Mouse (Mus musculus): ENCODE data around the gene Nav2. TPM values are rescaled to one million over a fixed set of nuclear protein-coding genes. Genes with fewer than 3 reads are reported as not detected.

Nav2 gene
- total RNA-seq, 2 experiments from 2014 or later = 42.4 to 52.9 TPM

GRCm38 (mm10) chr7:49235821-49236220 is 327.3 kb downstream of the Nav2 start:
- intact Hi-C loops (cut with DNase I) = no loop called here
- no peak for DNase-seq

- intact Hi-C loops (cut with DNase I) = loop anchor here (10.0 kb wide), 1 partner anchor 356 kb away; the partner anchor contains the start of gene E2f8
Observed at GRCm38 (mm10) chr7:49240461-49240860, 331.9 kb downstream of the Nav2 start.

GRCm38 (mm10) chr7:49241229-49241751 is 332.8 kb downstream of the Nav2 start:
- DNase-seq = no peak
- intact Hi-C loops (cut with DNase I) = loop anchor here (10.0 kb wide), 1 partner anchor 356 kb away; the partner anchor contains the start of gene E2f8

More at GRCm38 (mm10) chr7:49240461-49240860, 331.9 kb downstream of the Nav2 start:
- no peak for DNase-seq

- intact Hi-C loops (cut with DNase I) = loop anchor here (10.0 kb wide), 1 partner anchor 357 kb away; the partner anchor contains the start of gene E2f8
- DNase-seq = no peak
Observed at GRCm38 (mm10) chr7:49242261-49242660, 333.7 kb downstream of the Nav2 start.

GRCm38 (mm10) chr7:49243079-49243478 is 334.6 kb downstream of the Nav2 start:
- DNase-seq = no peak
- intact Hi-C loops (cut with DNase I) = loop anchor here (10.0 kb wide), 1 partner anchor 358 kb away; the partner anchor contains the start of gene E2f8

GRCm38 (mm10) chr7:49245537-49246239 is 337.2 kb downstream of the Nav2 start:
- intact Hi-C loops (cut with DNase I) = loop anchor here (2.0 to 10.0 kb wide), 2 partner anchors 35 to 361 kb away; partner anchors contain the start of gene E2f8
- peak; percentile 91 to 93 for DNase-seq

GRCm38 (mm10) chr7:49246240-49246578 is 337.7 kb downstream of the Nav2 start:
- intact Hi-C loops (cut with DNase I) = loop anchor here (2.0 to 10.0 kb wide), 2 partner anchors 35 to 361 kb away; partner anchors contain the start of gene E2f8
- no peak for DNase-seq

- DNase-seq = peak in 1 of 2 experiments; percentile 31
- intact Hi-C loops (cut with DNase I) = loop anchor here (1.0 to 10.0 kb wide), 3 partner anchors 36 to 362 kb away; partner anchors contain the start of gene E2f8
Observed at GRCm38 (mm10) chr7:49246584-49247481, 338.3 kb downstream of the Nav2 start.

- intact Hi-C loops (cut with DNase I) = loop anchor here (1.0 to 10.0 kb wide), 4 partner anchors 37 to 363 kb away; partner anchors contain the start of gene E2f8
- DNase-seq = peak; percentile 64 to 74
Observed at GRCm38 (mm10) chr7:49247744-49248331, 339.3 kb downstream of the Nav2 start.

GRCm38 (mm10) chr7:49248333-49249086 is 340.0 kb downstream of the Nav2 start:
- peak in 1 of 2 experiments; percentile 52 for DNase-seq
- intact Hi-C loops (cut with DNase I) = loop anchor here (2.0 to 10.0 kb wide), 2 partner anchors 116 to 364 kb away; partner anchors contain the start of gene E2f8

GRCm38 (mm10) chr7:49249462-49249861 is 340.9 kb downstream of the Nav2 start:
- DNase-seq = no peak
- intact Hi-C loops (cut with DNase I) = loop anchor here (2.0 to 10.0 kb wide), 2 partner anchors 117 to 365 kb away; partner anchors contain the start of gene E2f8

GRCm38 (mm10) chr7:49249996-49250395 is 341.5 kb downstream of the Nav2 start:
- intact Hi-C loops (cut with DNase I) = loop anchor here (1.0 to 10.0 kb wide), 3 partner anchors 22 to 365 kb away; partner anchors contain the start of gene E2f8
- DNase-seq = peak; percentile 79 to 87

- intact Hi-C loops (cut with DNase I) = loop anchor here (1.0 kb wide), 1 partner anchor 22 kb away; no protein-coding TSS in a partner anchor
- no peak for DNase-seq
Observed at GRCm38 (mm10) chr7:49250581-49251307, 342.2 kb downstream of the Nav2 start.

GRCm38 (mm10) chr7:49251308-49251638 is 342.8 kb downstream of the Nav2 start:
- intact Hi-C loops (cut with DNase I) = no loop called here
- no peak for DNase-seq

- intact Hi-C loops (cut with DNase I) = no loop called here
- DNase-seq = no peak
Observed at GRCm38 (mm10) chr7:49252444-49252843, 343.9 kb downstream of the Nav2 start.

- intact Hi-C loops (cut with DNase I) = no loop called here
- no peak for DNase-seq
Observed at GRCm38 (mm10) chr7:49252902-49253301, 344.4 kb downstream of the Nav2 start.

- no peak for DNase-seq
- intact Hi-C loops (cut with DNase I) = no loop called here
Observed at GRCm38 (mm10) chr7:49255053-49255452, 346.5 kb downstream of the Nav2 start.

GRCm38 (mm10) chr7:49257234-49257906 is 348.9 kb downstream of the Nav2 start:
- intact Hi-C loops (cut with DNase I) = no loop called here
- no peak for DNase-seq

All from heart, postnatal 36 days (tissue).